Mouse (Mus musculus): Measurements from ENCODE around the gene Amd1. TPM values are rescaled to one million over a fixed set of nuclear protein-coding genes. Genes with fewer than 3 reads are reported as not detected.

Gene Amd1
- total and polyA plus RNA-seq, 3 experiments: 81.2 to 102 TPM; not detected in 1

- TF ChIP-seq BHLHE40 (IDR thresholded peaks at IDR 0.05; ENCODE audit: borderline replicate concordance, low read depth, low read length): no peak
- no peak for TF ChIP-seq EP300 (IDR thresholded peaks at IDR 0.05; ENCODE audit: low read depth in 1 of 2, low read length in 2 of 2)
- TF ChIP-seq MXI1 (IDR thresholded peaks at IDR 0.05; ENCODE audit: low read depth, low read length): peak; percentile 18
- TF ChIP-seq GABPA (IDR thresholded peaks at IDR 0.05; ENCODE audit: low read depth, low read length): no peak
- TF ChIP-seq TCF12 (IDR thresholded peaks at IDR 0.05; ENCODE audit: low read depth, low read length): peak; percentile 41
Observed at GRCm38 (mm10) chr10:40348566-40349536, 46.9 kb upstream of the Amd1 start (continued).

DNA sequence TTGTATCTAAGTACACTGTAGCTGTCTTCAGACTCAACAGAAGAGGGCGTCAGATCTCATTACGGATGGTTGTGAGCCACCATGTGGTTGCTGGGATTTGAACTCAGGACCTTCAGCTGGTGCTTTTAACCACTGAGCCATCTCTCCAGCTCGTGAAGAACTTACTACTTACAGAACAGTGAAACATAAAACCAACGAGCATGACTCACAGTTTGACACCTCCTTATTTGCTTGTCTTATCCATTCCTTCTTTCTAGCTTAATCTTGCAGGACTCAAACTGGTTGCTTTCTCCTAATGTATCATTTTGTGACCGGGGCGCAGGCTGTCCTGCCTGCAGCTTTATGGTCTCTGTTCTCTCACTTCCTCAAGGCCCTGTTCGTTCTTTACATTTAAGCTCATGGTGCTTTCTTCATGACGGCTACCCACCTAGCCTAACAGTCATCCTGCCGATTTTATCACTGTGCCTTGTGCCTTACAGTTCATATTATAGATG lies 45.5 kb upstream of the Amd1 start:
- DNase-seq (ENCODE audit: low read depth, low spot score): peak; percentile 90
- H3K4me3 ChIP-seq (ENCODE audit: control insufficient read depth in 1 of 2, insufficient read depth in 1 of 2, low read depth in 2 of 2, low read length in 2 of 2): peak overlapping the region; percentile 49 to 53
- no peaks in the 10 kb centered on the region for H3K9me3 ChIP-seq (replicated peaks; ENCODE audit: insufficient read depth, low read length)
- peak overlapping the region; percentile 71 for H3K9ac ChIP-seq (ENCODE audit: control insufficient read depth, low read depth, low read length, poor library complexity, severe bottlenecking)
- H3K79me2 ChIP-seq (ENCODE audit: control insufficient read depth, insufficient read depth, low read length, poor library complexity): peaks cover 6% of the 10 kb centered on the region; the same call in 1 of the 2 replicates
- peaks cover 0 to 10% of the 10 kb centered on the region in 2 experiments; a peak in 2 of 4 replicates for H3K36me3 ChIP-seq (ENCODE audit: control insufficient read depth in 1 of 2, insufficient read depth in 2 of 2, low read length in 2 of 2)
- peak overlapping the region; percentile 94 for H3K27ac ChIP-seq (ENCODE audit: control insufficient read depth, low read depth, low read length)
- no peaks in the 10 kb centered on the region for H3K27me3 ChIP-seq (ENCODE audit: control insufficient read depth in 1 of 2, insufficient read depth in 2 of 2, low read length in 2 of 2)
- H3K4me1 ChIP-seq (ENCODE audit: control insufficient read depth in 1 of 2, insufficient read depth in 2 of 2, low read length in 2 of 2): peaks cover 0 to 6% of the 10 kb centered on the region in 2 experiments; a peak in 2 of 4 replicates
- TF ChIP-seq EP300 (IDR thresholded peaks at IDR 0.05; ENCODE audit: low read depth in 1 of 2, low read length in 2 of 2) (no peak), SMC3 (IDR thresholded peaks at IDR 0.05; ENCODE audit: low read depth, low read length) (no peak; the same call in 1 of the 2 replicates), CTCF (IDR thresholded peaks at IDR 0.05 in 2 of 3, conservative IDR thresholded peaks at IDR 0.05 in 1 of 3; ENCODE audit: control insufficient read depth in 1 of 3, insufficient read depth in 1 of 3, low read depth in 2 of 3, low read length in 3 of 3, poor library complexity in 1 of 3, severe bottlenecking in 1 of 3) (peak in 2 of 3 experiments; percentile 1 to 37; a peak in 2 of 6 replicates), KAT2A (conservative IDR thresholded peaks at IDR 0.05; ENCODE audit: low read depth, low read length) (no peak), MAFK (IDR thresholded peaks at IDR 0.05; ENCODE audit: borderline replicate concordance, low read depth, low read length) (no peak), TAL1 (IDR thresholded peaks at IDR 0.05; ENCODE audit: low read length) (no peak), ZC3H11A (IDR thresholded peaks at IDR 0.05; ENCODE audit: low read depth, low read length) (no peak), TBP (IDR thresholded peaks at IDR 0.05; ENCODE audit: low read depth, low read length) (peak; percentile 70; the same call in 1 of the 2 replicates), CHD2 (IDR thresholded peaks at IDR 0.05; ENCODE audit: low read length) (no peak), MYC (IDR thresholded peaks at IDR 0.05; ENCODE audit: low read depth, low read length) (peak; percentile 42; the same call in 1 of the 2 replicates), USF2 (IDR thresholded peaks at IDR 0.05; ENCODE audit: borderline replicate concordance in 1 of 2, insufficient read depth in 1 of 2, low read depth in 1 of 2, low read length in 2 of 2) (no peak), RCOR1 (IDR thresholded peaks at IDR 0.05; ENCODE audit: low read depth, low read length) (no peak), POLR2AphosphoS2 (IDR thresholded peaks at IDR 0.05; ENCODE audit: low read length) (no peak; the same call in 1 of the 2 replicates), MAZ (IDR thresholded peaks at IDR 0.05; ENCODE audit: low read depth, low read length) (0 out of 2 replicates have a peak, but pooled peaks have one; percentile 48), ZNF384 (IDR thresholded peaks at IDR 0.05; ENCODE audit: low read depth, low read length) (no peak), ZMIZ1 (IDR thresholded peaks at IDR 0.05; ENCODE audit: low read depth, low read length) (peak; percentile 81; the same call in 1 of the 2 replicates), TCF12 (IDR thresholded peaks at IDR 0.05; ENCODE audit: low read depth, low read length) (no peak), ZKSCAN1 (IDR thresholded peaks at IDR 0.05; ENCODE audit: low read depth, low read length) (no peak), JUND (IDR thresholded peaks at IDR 0.05; ENCODE audit: low read depth, low read length) (peak; percentile 78; the same call in 1 of the 2 replicates), BHLHE40 (IDR thresholded peaks at IDR 0.05; ENCODE audit: borderline replicate concordance, low read depth, low read length) (peak; percentile 35; the same call in 1 of the 2 replicates), E2F4 (IDR thresholded peaks at IDR 0.05; ENCODE audit: borderline replicate concordance, low read depth, low read length) (0 out of 2 replicates have a peak, but pooled peaks have one; percentile 3), ETS1 (IDR thresholded peaks at IDR 0.05; ENCODE audit: low read depth, low read length) (peak; percentile 57; the same call in 1 of the 2 replicates), MXI1 (IDR thresholded peaks at IDR 0.05; ENCODE audit: low read depth, low read length) (peak; percentile 39; the same call in 1 of the 2 replicates), NELFE (IDR thresholded peaks at IDR 0.05; ENCODE audit: low read depth, low read length) (peak; percentile 72), NRF1 (IDR thresholded peaks at IDR 0.05; ENCODE audit: insufficient read depth, low read depth, low read length, poor library complexity, severe bottlenecking) (no peak), SIN3A (IDR thresholded peaks at IDR 0.05; ENCODE audit: low read length) (peak; percentile 61; the same call in 1 of the 2 replicates), USF1 (IDR thresholded peaks at IDR 0.05; ENCODE audit: low read depth, low read length) (no peak), POLR2AphosphoS5 (IDR thresholded peaks at IDR 0.05; ENCODE audit: borderline replicate concordance, low read depth, low read length) (no peak), ELF1 (IDR thresholded peaks at IDR 0.05; ENCODE audit: low read depth, low read length) (no peak)

All from MEL (cell line).